Mouse (Mus musculus) intestine, embryonic 14.5 days (tissue): ENCODE data around the gene Tlcd1. TPM values are rescaled to one million over a fixed set of nuclear protein-coding genes. Genes with fewer than 3 reads are reported as not detected.

Experiments
- ATAC-seq: fragments of 200-750 bp; cut with Nextera tagmentation; replicated peaks from 2 replicates; pipeline ENCODE4 v1.8.0; 2017; ENCODE audit warnings: low read depth, moderate number of reproducible peaks, moderate TSS enrichment, moderate library complexity; ENCODE audit not compliant: low FRiP score, low TSS enrichment
- DNase-seq: peaks from one replicate; pipeline ENCODE4 v3.0.0-alpha.2; 2018; ENCODE audit warnings: low spot score
- H3K27ac ChIP-seq: fragments of 300-500 bp; sonication (generic); 2 replicates; pipeline ENCODE4 v1.5.1; 2014; ENCODE audit warnings: low read depth, mild to moderate bottlenecking, control low read depth
- H3K27me3 ChIP-seq: fragments of 300-500 bp; sonication (generic); replicated peaks from 2 replicates; pipeline ENCODE4 v1.6.1; 2014; ENCODE audit warnings: low read length, control low read depth; ENCODE audit not compliant: control insufficient read depth, insufficient read depth
- H3K36me3 ChIP-seq: fragments of 300-500 bp; sonication (generic); 2 replicates; pipeline ENCODE4 v1.6.1; 2014; ENCODE audit warnings: low read length, control low read depth; ENCODE audit not compliant: control insufficient read depth, insufficient read depth
- H3K4me1 ChIP-seq: fragments of 300-500 bp; sonication (generic); replicated peaks from 2 replicates; pipeline ENCODE4 v1.6.1; 2014; ENCODE audit warnings: low read length, control low read depth, mixed read lengths; ENCODE audit not compliant: control insufficient read depth, insufficient read depth
- H3K4me2 ChIP-seq: fragments of 300-500 bp; sonication (generic); 2 replicates; pipeline ENCODE4 v1.6.1; 2014; ENCODE audit warnings: low read length
- H3K4me3 ChIP-seq: fragments of 300-500 bp; sonication (generic); 2 replicates; pipeline ENCODE4 v1.5.1; 2014; ENCODE audit warnings: low read depth, low read length, control low read depth, mixed read lengths
- H3K9ac ChIP-seq: fragments of 300-500 bp; sonication (generic); 2 replicates; pipeline ENCODE4 v1.6.1; 2014; ENCODE audit warnings: mild to moderate bottlenecking, low read length
- H3K9me3 ChIP-seq: fragments of 300-500 bp; sonication (generic); 2 replicates; pipeline ENCODE4 v1.6.1; 2016; ENCODE audit warnings: low read length, control low read depth; ENCODE audit not compliant: control insufficient read depth
- WGBS: fragments of 180-500 bp; shearing (Covaris S2); extraction: QIAGEN DNeasy Blood & Tissue Kit; methylation state at CpG from one replicate; pipeline ENCODE4 v1.1.7; 2014; 5-methylcytosine and 5-hydroxymethylcytosine counted together
- polyA plus RNA-seq: library from polyadenylated mRNA; unstranded; fragments of >200 nt; fragmentation: Nextera tagmentation; extraction: Ambion mirVana; gene quantifications from 2 replicates; pipeline ENCODE4 v1.2.1, GENCODE M21; 2014

The Tlcd1 gene
- polyA plus RNA-seq, 1 experiment from 2014 or later: 37.5 TPM

DNA sequence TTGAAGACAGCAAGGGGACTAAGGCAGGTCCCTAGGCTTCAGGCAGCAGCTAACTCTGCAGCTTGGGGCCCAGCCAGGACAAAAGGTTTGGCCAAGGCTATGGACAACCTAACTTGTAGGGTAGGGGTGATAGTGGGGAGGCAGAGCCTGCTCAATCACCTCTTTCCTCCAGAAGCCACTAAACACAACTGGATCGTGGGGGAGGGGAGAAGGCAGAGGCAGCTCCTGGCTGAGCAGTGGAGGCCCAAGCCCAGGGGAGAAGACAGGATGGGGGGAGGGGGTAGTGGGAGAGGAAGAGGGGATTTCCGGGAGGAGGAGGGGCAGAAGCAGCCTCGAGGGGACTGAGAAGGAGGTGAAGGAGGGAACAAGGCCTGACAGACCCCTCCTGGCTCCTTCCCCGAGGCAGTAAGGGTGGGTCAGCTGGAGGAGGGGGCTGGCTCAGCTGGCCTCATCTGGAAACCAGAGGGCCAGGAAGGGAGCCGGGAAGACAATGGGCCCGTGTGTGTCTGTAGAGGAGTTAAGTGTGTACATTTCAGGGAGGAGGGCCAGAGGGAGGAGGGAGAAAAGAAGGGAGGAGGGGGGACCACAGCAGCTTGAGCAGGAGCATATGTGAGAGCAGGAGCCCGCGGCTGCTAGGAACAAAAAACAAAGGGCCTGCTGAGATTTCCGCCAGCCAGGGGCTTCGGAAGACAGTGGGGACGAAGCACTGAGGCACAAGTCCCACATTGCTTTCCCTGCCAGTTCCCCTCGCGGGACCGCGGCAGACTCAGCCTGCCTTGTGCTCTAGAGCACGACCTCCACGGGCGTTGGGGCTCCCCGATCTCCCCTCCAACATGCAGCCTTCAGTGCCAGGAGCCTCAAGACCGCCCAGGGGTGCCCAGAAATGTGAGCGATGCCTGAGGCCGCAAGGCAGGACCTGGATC lies 12.6 kb upstream of the Tlcd1 start:
- peaks cover 40% of the 10 kb centered on the region for H3K36me3 ChIP-seq
- peak overlapping the region; percentile 100 for H3K4me3 ChIP-seq
- ATAC-seq: peak; percentile 69
- peak; percentile 87 for DNase-seq
- peak overlapping the region; percentile 99 for H3K9ac ChIP-seq
- H3K9me3 ChIP-seq: no peaks in the 10 kb centered on the region
- H3K27ac ChIP-seq: peak overlapping the region; percentile 98
- no peaks in the 10 kb centered on the region for H3K27me3 ChIP-seq
- H3K4me1 ChIP-seq: peaks cover 29% of the 10 kb centered on the region
- H3K4me2 ChIP-seq: peak overlapping the region; percentile 82
- WGBS: under 1% methylated on average over 22 of the region's 22 CpGs

DNA sequence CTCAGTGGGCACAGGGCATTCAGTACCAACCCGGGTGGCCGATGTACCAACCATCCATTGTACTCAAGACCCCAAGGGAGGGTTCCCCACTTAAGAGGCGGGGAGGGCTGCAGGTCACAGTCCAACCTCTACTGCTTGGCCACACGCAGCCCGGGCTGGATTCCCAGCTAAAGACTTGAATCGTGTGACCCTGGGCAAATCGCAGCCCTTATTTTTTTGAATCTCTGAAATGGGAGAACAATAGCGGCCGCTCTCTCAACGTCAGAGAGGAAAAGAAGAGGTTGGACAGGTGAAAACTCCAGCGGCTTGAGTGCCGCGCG lies 11.9 kb upstream of the Tlcd1 start:
- Histone ChIP-seq H3K4me3 (peak overlapping the region; percentile 100), H3K27ac (peak overlapping the region; percentile 98), H3K9ac (peak overlapping the region; percentile 99), H3K4me1 (peaks cover 29% of the 10 kb centered on the region), H3K27me3 (no peaks in the 10 kb centered on the region), H3K36me3 (peaks cover 35% of the 10 kb centered on the region), H3K9me3 (no peaks in the 10 kb centered on the region), H3K4me2 (peak overlapping the region; percentile 82)
- ATAC-seq (0 out of 2 replicates have a peak, but pooled peaks have one; percentile 0), DNase-seq (no peak)
- WGBS: under 1% methylated on average over 14 of the region's 14 CpGs

DNA sequence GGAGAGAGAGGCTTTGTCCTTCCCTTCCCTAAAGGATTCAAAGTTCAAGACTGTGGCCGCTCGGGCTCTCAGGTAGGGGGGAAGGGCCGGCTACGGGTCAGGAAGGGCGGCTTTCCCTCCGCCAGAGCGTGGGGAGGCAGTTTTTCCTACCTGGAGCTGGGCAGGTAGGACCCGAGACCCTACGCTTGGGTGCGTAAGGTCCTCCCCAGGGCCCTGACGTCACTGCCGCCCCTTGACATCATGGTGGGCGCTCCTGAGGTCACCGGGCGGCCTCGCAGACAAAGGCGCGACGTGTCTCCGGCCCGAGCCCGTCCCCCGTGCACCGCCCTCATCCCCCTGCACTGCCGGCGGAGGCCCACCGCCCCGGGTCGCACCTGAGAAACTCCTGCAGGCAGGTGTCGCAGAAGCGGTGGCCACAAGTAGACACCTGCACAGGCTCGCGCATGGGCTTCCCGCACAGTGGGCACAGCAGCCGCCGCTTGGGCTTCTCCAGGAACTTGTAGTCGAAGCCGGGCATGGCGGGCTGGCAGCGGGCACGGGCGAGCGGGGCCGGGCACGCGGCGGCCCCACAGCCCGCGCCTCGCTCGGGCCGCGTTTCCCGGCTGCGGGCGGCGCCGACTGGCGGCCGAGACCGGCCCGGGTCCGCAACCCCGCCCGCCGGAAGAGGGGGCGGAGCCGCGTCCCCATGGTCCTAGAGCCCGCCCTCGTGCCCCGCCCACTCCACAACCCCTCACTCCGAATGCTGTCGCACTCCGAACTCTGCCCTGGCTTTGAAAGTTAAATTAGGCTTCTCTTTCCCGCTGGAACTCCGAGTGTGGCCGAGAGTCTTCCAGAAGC lies 11.4 kb upstream of the Tlcd1 start, which contains the start of gene Traf4:
Gene Traf4 (minus strand): TSS at position 666 of the 837 bp plus-strand sequence.
- DNase-seq: peak; percentile 88
- H3K9ac ChIP-seq: peak within 1 kb of the TSS; percentile 99
- H3K36me3 ChIP-seq: peaks cover 29% of the 10 kb centered on the region
- peaks cover 29% of the 10 kb centered on the region for H3K4me1 ChIP-seq
- no peaks in the 10 kb centered on the region for H3K27me3 ChIP-seq
- peak; percentile 79 for ATAC-seq
- H3K27ac ChIP-seq: peak within 1 kb of the TSS; percentile 98
- under 1% methylated on average over 69 of the region's 78 CpGs for whole genome bisulfite sequencing
- H3K4me3 ChIP-seq: peak within 1 kb of the TSS; percentile 100
- peak within 1 kb of the TSS; percentile 82 for H3K4me2 ChIP-seq
- no peaks in the 10 kb centered on the region for H3K9me3 ChIP-seq

DNA sequence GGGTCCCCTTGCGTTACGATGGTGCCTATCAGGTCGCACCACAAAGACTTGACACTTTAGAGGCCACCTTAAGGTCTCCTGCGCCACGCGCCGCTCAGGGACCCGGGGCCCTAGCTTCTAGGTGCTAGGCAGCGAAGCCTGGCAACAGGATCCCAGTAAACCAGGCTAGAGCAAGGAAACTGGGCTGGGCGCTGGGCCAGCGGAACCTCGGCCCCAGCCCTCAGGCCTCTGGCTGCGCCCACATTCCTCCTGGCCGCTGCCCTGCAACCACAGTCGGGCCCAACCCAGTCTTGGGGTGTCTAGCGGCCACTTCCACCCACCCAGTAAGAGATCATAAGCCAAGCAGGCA lies 10.8 kb upstream of the Tlcd1 start:
- H3K4me3 ChIP-seq: peak overlapping the region; percentile 100
- ATAC-seq: peak; percentile 17; the same call in 1 of the 2 replicates
- DNase-seq: peak; percentile 90
- peaks cover 29% of the 10 kb centered on the region for H3K4me1 ChIP-seq
- H3K27ac ChIP-seq: peak overlapping the region; percentile 98
- H3K4me2 ChIP-seq: peak overlapping the region; percentile 82
- no peaks in the 10 kb centered on the region for H3K9me3 ChIP-seq
- 3% methylated on average over 16 of the region's 16 CpGs for WGBS
- no peaks in the 10 kb centered on the region for H3K27me3 ChIP-seq
- peak overlapping the region; percentile 99 for H3K9ac ChIP-seq
- peaks cover 23% of the 10 kb centered on the region for H3K36me3 ChIP-seq

DNA sequence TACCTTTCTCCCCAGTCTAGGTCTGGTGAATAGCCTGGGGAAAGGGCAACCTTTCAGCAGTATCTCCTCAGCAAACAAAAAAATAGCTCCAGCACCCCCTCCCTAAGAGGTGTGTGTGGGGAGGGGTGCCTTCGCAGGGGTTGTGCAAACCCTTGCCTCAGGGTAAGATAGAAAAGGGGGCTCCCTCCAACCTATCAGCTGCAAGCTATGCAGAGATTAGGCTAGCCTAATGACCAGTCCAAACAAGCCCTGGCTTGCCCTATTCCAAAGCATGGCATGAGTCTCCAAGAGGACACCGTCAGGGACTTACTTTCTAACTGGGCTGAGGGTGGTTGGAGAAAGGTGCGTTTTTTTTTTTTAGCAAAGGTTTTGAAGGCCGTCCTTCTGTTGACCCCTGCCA lies 10.3 kb upstream of the Tlcd1 start:
- no peaks in the 10 kb centered on the region for H3K27me3 ChIP-seq
- H3K27ac ChIP-seq: peak overlapping the region; percentile 98
- WGBS: 43% methylated on average over 4 of the region's 4 CpGs
- no peak for ATAC-seq
- peak overlapping the region; percentile 100 for H3K4me3 ChIP-seq
- H3K36me3 ChIP-seq: peaks cover 19% of the 10 kb centered on the region
- H3K4me2 ChIP-seq: peak overlapping the region; percentile 82
- H3K9me3 ChIP-seq: no peaks in the 10 kb centered on the region
- peaks cover 29% of the 10 kb centered on the region for H3K4me1 ChIP-seq
- peak overlapping the region; percentile 99; the same call in 1 of the 2 replicates for H3K9ac ChIP-seq
- no peak for DNase-seq

DNA sequence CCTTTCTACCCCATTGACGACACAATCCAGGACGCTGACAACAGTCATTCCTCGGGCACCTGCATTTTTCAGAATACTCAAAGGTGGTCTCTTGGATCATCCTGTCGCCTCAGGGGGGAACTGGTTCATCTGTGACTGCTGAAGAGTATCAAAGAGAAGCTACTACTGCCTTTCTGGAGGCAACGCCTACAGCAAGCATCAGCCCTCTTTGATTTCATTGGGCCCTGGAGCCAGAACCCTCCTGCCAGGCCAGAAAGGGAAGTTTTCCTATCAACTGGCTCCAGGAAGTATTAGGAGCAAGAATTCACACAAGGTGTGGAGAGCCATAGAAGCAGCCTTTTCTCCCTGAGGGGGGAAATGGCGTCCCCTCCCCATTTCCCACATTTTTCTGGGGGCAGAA lies 9.9 kb upstream of the Tlcd1 start:
- Histone ChIP-seq H3K4me3 (no peak overlapping the region), H3K36me3 (peaks cover 14% of the 10 kb centered on the region), H3K27ac (no peak overlapping the region), H3K27me3 (no peaks in the 10 kb centered on the region), H3K4me2 (no peak overlapping the region; the same call in 1 of the 2 replicates), H3K4me1 (peaks cover 29% of the 10 kb centered on the region), H3K9ac (no peak overlapping the region), H3K9me3 (no peaks in the 10 kb centered on the region)
- WGBS: 62% methylated on average over 6 of the region's 6 CpGs
- DNase-seq (no peak), ATAC-seq (no peak)

DNA sequence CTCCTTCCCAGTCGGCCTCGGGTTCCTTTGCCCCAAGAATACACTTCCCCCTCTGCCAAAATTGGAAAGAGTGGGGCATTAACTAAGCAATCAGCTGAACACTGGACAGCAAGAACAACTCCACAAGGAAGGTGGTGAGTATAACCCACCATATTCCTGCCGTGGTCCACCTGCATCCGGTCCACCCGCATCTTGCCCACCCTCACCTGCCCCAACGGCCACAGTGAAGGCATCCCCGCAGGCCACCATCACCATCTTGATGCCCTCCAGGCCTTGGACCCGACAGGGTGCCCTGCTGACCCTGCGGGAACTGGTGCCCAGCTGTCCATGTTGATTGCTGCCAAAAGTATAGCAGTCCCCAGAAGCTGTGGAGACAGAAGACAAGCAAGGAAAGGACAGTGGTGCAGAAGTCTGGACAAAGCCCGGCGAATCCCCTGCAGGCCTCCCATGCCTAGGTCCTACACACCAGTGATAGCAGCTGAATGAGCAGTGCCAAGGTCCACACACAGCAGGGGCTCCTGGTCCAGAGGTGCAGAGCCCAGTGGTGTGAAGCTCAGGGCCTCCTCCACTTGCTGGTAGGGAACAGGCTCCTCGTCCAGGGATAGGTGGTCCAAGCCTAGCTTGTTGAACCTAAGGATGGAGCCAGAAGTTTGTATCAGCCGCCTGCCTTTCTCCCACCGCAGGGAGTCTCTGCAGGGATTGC lies 9.1 kb upstream of the Tlcd1 start:
- no peak overlapping the region for H3K27ac ChIP-seq
- H3K4me1 ChIP-seq: peaks cover 23% of the 10 kb centered on the region
- no peak for ATAC-seq
- H3K9ac ChIP-seq: no peak overlapping the region
- no peak for DNase-seq
- H3K4me3 ChIP-seq: no peak overlapping the region
- H3K27me3 ChIP-seq: no peaks in the 10 kb centered on the region
- H3K4me2 ChIP-seq: no peak overlapping the region
- WGBS: 86% methylated on average over 14 of the region's 14 CpGs
- H3K36me3 ChIP-seq: peaks cover 10% of the 10 kb centered on the region; the same call in 1 of the 2 replicates
- H3K9me3 ChIP-seq: no peaks in the 10 kb centered on the region
